Mouse (Mus musculus) liver, embryonic 14.5 days (tissue): Measurements from ENCODE around the gene Piga.

Experiments used
- CTCF ChIP-seq: IDR thresholded peaks from 2 replicates; pipeline ENCODE4 v1.5.1; 2016; ENCODE audit warnings: antibody characterized with exemption, low read depth, control low read depth
- EP300 ChIP-seq: IDR thresholded peaks from 2 replicates; pipeline ENCODE4 v1.6.1; 2016; ENCODE audit warnings: antibody characterized with exemption, low read depth

- no peak for TF ChIP-seq CTCF
- no peak for TF ChIP-seq EP300
Observed at GRCm38 (mm10) chrX:164419471-164419939, at the start of gene Piga.
